In the genomic region with DNA sequence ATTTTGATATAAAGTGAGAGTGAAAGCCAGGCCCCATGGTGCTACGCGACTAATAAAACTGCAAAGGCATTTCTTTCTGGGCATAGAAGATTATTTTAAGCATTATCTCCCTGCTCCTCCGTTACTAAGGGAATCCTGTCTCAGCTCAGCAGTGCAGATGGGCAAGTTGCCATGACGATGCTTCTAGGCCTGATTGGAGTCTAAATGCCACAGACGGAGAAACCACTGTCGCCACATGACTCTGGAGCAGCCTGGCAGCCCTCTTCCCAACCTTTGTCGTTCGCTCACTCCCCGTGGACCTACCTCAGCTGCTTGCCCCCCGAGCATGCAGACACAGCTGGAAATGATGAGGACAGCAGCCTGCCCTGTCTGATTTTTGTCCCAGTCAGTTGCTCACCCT, we compare ENCODE assay signal across 11 mouse cellular contexts. TPM values are rescaled to one million over a fixed set of nuclear protein-coding genes. Genes with fewer than 3 reads are reported as not detected.
DNase-seq lines count a peak whose midpoint lies in the region.
"Had no signal": no experiment of that assay in that cellular context is flagged by ENCODE, and none has a peak within 500 bp of the region (broad histone marks: within the 10 kb centered on the region; RNA-seq: fewer than 3 reads in every experiment).

No protein-coding gene starts in this region.

- DNase-seq in cerebellum, postnatal 10 days: peak; percentile 80 to 84
- DNase-seq in cerebellum, adult 9-11 months: no peak
- DNase-seq in frontal cortex, postnatal 25 days (ENCODE audit: low spot score in 2 of 2): peak; percentile 39 to 57
- peak; percentile 28 to 74 for DNase-seq in left cerebral cortex, adult 8-10 months (ENCODE audit: low spot score in 2 of 2)
- DNase-seq in retina, postnatal 1 day: peak; percentile 9
- no peak for DNase-seq in lung, adult 18-20 months
- no peak for DNase-seq in thymus, postnatal 14 days
- no peak for DNase-seq in ovary, postnatal 14 days (ENCODE audit: low spot score)
- DNase-seq: cerebellum, adult 9-10 months; kidney, adult 11 months; thymus, postnatal 25 days had no signal

RNA-seq across cellular contexts. Expression of a gene that starts 4.7 kb away (rescaled TPM):
- 100 to 1,000 TPM in 1 of 4 experiments, 10 to 100 TPM in 3; 84.8 to 103 (median 89.2) TPM for total RNA-seq in left cerebral cortex, adult 8-10 months (2022)

Comparison
In these comparisons a context has a peak if more than half of its experiments do, and no peak if none do; other contexts are left out.
1. DNase-seq: peak in cerebellum, postnatal 10 days (2 of 2), frontal cortex, postnatal 25 days (2 of 2), left cerebral cortex, adult 8-10 months (2 of 2) and retina, postnatal 1 day (single experiment); none in cerebellum, adult 9-11 months (single experiment), lung, adult 18-20 months (0 of 2), thymus, postnatal 14 days (single experiment) and ovary, postnatal 14 days (single experiment).